Mouse (Mus musculus) G1E-ER4 (cell line): ENCODE data around the gene Hormad2. TPM values are rescaled to one million over a fixed set of nuclear protein-coding genes. Genes with fewer than 3 reads are reported as not detected.

Source experiments
- GATA1 ChIP-seq: IDR thresholded peaks from one replicate; pipeline ENCODE4 v1.8.0; 2012; ENCODE audit warnings: low read length, inconsistent platforms
- polyA plus RNA-seq: library from polyadenylated mRNA; stranded (reverse); fragments of >175 nt; gene quantifications from 2 replicates; pipeline ENCODE4 v1.2.3, GENCODE M21; 2012

Hormad2 gene
- polyA plus RNA-seq, 1 experiment = 10.2 TPM

- no peak for TF ChIP-seq GATA1
Observed at GRCm38 (mm10) chr11:4412294-4412693, 28.6 kb downstream of the Hormad2 start.

GRCm38 (mm10) chr11:4404277-4404676 is 36.6 kb downstream of the Hormad2 start:
- no peak for TF ChIP-seq GATA1

GRCm38 (mm10) chr11:4403381-4403780 is 37.5 kb downstream of the Hormad2 start:
- TF ChIP-seq GATA1 = no peak

DNA sequence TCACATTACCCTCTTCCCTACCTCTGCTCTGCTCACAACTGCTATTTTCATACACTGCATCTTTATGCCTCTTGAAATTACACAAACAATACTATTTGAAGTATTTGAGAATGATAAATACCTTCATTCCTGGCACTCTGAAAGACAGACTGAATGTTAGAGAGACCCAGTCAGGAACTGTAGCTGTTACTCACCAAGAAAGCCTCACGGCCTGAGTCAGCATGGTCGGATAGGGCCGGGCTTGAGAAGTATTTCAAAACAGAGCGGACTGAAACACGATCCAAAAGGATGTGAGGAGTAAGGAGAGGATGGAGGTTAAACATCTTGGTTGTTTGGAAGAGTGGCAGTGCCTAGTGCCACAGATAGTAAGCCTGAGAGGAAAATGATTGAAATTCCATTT is 39.7 kb downstream of the Hormad2 start:
- TF ChIP-seq GATA1 = no peak

GRCm38 (mm10) chr11:4394226-4394625 is 46.7 kb downstream of the Hormad2 start:
- TF ChIP-seq GATA1 = no peak

- no peak for TF ChIP-seq GATA1
Observed at GRCm38 (mm10) chr11:4388018-4388417, 52.9 kb downstream of the Hormad2 start.

- TF ChIP-seq GATA1 = no peak
Observed at GRCm38 (mm10) chr11:4382321-4382720, 58.6 kb downstream of the Hormad2 start.

GRCm38 (mm10) chr11:4379857-4380256 is 61.0 kb downstream of the Hormad2 start:
- TF ChIP-seq GATA1 = no peak

DNA sequence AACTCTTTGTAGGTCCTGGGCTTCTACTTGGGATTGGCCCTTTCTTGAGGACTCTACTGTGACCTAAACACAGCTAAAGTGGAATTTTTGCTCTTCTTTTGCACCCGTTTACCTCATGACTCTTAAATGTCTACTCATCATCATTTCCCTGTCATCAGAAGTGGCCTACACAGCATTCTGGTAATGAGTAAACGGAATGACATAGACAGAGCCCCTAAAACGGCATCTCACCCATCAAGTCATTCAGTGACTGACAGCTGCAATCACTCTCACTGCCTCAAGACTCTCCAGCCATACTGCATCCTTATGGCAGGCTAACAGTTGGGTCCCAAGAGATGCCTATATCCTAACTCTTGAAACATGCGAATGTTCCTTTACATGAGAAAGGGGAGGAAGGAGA is 74.5 kb downstream of the Hormad2 start:
- no peak for TF ChIP-seq GATA1

DNA sequence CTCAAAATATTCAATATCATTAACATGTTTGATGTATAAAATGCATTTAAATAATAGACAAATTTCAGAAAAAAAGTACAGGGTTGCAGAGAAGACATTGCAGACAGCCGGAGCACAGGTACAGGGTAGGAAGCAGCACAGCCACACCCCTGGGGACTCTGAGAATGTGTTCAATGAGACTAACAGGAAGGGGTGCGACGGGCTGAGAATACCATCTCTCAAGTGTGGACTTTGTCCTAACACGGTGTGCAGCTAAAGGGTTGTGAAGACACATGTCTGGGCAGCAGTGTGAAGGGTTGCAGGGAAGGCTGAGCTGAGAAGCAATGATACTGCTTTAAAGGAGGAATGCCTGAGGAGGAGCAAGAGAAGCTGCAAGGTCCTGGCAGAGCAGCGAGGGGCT is 85.5 kb downstream of the Hormad2 start:
- TF ChIP-seq GATA1 = no peak

- TF ChIP-seq GATA1 = no peak
Observed at GRCm38 (mm10) chr11:4352637-4353036, 88.3 kb downstream of the Hormad2 start.

GRCm38 (mm10) chr11:4343926-4344325 is 97.0 kb downstream of the Hormad2 start:
- no peak for TF ChIP-seq GATA1

DNA sequence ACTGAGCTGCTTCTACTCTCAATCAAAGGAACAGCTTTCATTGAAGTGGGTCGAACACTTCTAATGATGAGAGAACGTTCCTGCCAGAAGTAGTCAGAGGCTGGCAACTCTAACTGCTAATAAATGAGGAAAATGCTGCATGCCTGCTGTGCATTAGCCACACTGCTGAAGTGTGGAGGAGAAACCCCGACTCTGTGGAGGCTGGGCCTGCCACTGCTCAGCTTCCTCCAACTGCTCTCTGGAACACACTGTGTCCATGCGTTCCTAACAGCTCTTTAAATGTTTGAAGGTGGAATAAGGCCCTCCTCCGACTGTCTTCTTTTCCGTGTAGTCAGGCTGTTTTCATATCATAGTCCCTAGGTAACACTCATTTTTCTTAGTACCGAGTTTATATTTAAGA is 98.9 kb downstream of the Hormad2 start:
- no peak for TF ChIP-seq GATA1

- TF ChIP-seq GATA1 = no peak
Observed at GRCm38 (mm10) chr11:4340109-4340779, 100.7 kb downstream of the Hormad2 start.

- TF ChIP-seq GATA1 = peak; percentile 96
Observed at GRCm38 (mm10) chr11:4339275-4339674, 101.6 kb downstream of the Hormad2 start.

GRCm38 (mm10) chr11:4336693-4337283 is 104.1 kb downstream of the Hormad2 start:
- no peak for TF ChIP-seq GATA1
